Mouse (Mus musculus) left cerebral cortex, adult 18-20 months (tissue): ENCODE data around the gene Atf7. TPM values are rescaled to one million over a fixed set of nuclear protein-coding genes. Genes with fewer than 3 reads are reported as not detected.

Experiments
- DNase-seq, 2 experiments: peaks; one replicate each; pipeline ENCODE4 v3.0.0; 2021 to 2022; ENCODE audit warnings: low spot score in 2 of 2, mixed read lengths in 1 of 2
- microRNA-seq, 2 experiments: library from miRNA; unstranded; fragments of <30 nt; microRNA quantifications; one replicate each; pipeline ENCODE4 v1.2.0; 2021
- total RNA-seq, 2 experiments: library from RNA; stranded (reverse); gene quantifications; 2 replicates each; pipeline ENCODE4 v1.2.3; 2021

The Atf7 gene
- total RNA-seq, 2 experiments from 2014 or later, result 33.9 to 36.3 TPM

- DNase-seq, result no peak
Observed at GRCm38 (mm10) chr15:102501084-102501814, 124.0 kb downstream of the Atf7 start.

GRCm38 (mm10) chr15:102500479-102500878, 124.8 kb downstream of the Atf7 start:
- no peak for DNase-seq

DNA sequence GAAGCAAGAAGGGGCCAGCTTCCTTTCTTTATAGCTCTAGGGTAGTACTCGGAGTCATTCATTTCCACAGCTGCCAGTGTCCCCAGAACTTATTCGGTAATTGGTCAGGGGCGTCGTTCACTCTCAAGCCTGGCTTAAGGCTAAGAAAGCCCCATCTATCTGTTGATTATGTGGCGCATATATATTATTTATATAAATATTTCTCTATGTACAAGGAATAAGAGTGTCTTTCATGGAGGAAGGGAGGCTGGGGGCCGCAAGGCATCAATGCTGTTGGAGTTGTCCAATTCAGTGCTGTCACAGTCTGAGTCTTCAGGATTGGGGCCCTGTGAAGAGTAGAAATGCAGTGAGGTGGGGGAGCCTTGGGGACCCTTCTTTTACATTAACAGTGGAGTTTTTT, 125.4 kb downstream of the Atf7 start:
- DNase-seq, result no peak

DNA sequence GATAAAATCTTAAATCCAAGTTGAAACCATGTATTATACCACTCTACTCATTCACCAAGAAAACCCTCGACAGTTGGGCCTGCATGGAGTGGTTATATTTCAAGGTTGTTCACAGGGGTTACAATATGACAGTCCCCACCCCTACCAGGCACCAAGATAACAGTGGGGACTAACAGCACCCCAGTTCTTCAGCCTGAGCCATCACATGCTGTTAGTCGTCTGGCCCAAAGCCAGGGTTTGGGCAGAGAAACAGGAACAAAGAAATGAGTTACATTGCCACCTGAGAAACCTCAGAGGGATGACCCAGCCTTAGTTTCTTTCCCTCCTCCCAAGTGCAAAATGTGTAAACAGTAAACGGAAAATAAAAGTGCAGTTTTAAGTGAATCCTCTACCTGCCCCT, 125.9 kb downstream of the Atf7 start:
- no peak for DNase-seq

- no peak for DNase-seq
Observed at GRCm38 (mm10) chr15:102498322-102498721, 126.9 kb downstream of the Atf7 start.

DNA sequence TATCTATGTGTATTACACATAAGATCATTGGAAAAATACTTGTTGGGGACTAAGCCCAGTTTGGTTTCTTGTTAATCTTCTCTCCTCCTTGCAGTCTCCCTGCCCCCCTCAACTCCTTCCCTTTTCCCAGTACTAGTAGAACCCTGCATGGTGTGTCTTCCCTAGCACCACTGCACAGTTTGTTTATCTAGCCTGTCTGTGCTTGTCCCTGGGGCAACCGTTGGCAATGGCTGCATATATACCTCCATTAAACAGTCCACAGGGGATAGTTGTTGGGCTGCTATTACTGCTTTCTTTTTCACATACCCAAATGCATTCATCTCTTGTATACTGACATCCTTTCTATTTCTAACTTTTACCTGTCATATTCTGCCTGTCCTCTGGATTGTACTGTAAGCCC, 137.6 kb downstream of the Atf7 start:
- DNase-seq, result no peak

DNA sequence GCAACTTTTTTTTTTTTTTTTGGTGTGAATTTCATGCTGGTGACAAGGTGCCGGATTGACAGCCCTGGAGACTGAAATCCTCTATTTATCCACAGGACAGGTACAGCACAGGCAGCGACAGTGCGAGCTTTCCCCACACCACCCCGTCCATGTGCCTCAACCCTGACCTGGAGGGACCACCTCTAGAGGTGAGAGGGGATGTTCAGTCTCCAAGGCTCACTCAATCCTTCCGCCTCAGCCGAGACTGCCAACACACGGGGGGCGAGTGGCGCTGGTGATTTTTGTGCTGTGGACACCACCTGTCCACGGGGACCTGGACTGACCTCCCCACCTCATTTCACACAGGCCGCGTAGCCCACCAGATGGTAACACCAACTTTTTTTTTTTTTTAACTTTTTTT, 139.4 kb downstream of the Atf7 start:
- DNase-seq, result no peak

GRCm38 (mm10) chr15:102483136-102483535, 142.1 kb downstream of the Atf7 start:
- DNase-seq, result no peak

Small RNA genes within 50 kb of the gene (microRNA-seq; reads per million reads assigned to microRNA genes)
- gene Mir688, result 0 to 0.25 reads per million in 2 experiments

Other genes starting within 250 kb of the Atf7 start
- gene Sp1, start 219.3 kb downstream of the Atf7 start, total RNA-seq, result 10 to 100 TPM; 23.8 to 32.2 TPM
- gene Amhr2, start 180.1 kb downstream of the Atf7 start, total RNA-seq, result 1 to 10 TPM; 1.7 to 2.1 TPM
- 10 to 100 TPM; 55.0 to 57.5 TPM for gene Prr13, start 166.4 kb downstream of the Atf7 start, total RNA-seq
- 100 to 1,000 TPM; 499 to 503 TPM for gene Pcbp2, start 154.9 kb downstream of the Atf7 start, total RNA-seq
- not detected for gene Gm10337, start 121.7 kb downstream of the Atf7 start, total RNA-seq
- 10 to 100 TPM; 94.3 to 97.3 TPM for gene Map3k12, start 108.4 kb downstream of the Atf7 start, total RNA-seq
- 10 to 100 TPM; 28.8 to 30.3 TPM for gene Tarbp2, start 107.3 kb downstream of the Atf7 start, total RNA-seq
- gene Npff, start 100.5 kb downstream of the Atf7 start, total RNA-seq, result 1 to 10 TPM; 2.3 to 3.8 TPM
- not detected for gene Gm28047, start 397 bp downstream of the Atf7 start, total RNA-seq
- 10 to 100 TPM in 1 of 2 experiments, 1 to 10 TPM in 1; 7.8 to 11.6 TPM for gene Atp5g2, start 46.9 kb upstream of the Atf7 start, total RNA-seq
- 10 to 100 TPM; 75.1 to 75.6 TPM for gene Calcoco1, start 96.7 kb upstream of the Atf7 start, total RNA-seq